Mouse (Mus musculus) ovary, postnatal 36 days (tissue): ENCODE measurements around the gene Oas1d.
"Not testable (repeated sequence)": the region's sequence is repeated elsewhere in the genome, so short reads cannot be mapped to it uniquely, and the experiment has no call there.

Source experiments
- DNase-seq: peaks from one replicate; pipeline ENCODE4 v3.0.0; 2022; ENCODE audit warnings: low spot score, mixed read lengths

The Oas1d gene

GRCm38 (mm10) chr5:120914204-120914603 is at the start of gene Oas1d:
TSS of gene Oas1d (plus strand) at chr5:120914536.
- not testable (repeated sequence) for DNase-seq

DNA sequence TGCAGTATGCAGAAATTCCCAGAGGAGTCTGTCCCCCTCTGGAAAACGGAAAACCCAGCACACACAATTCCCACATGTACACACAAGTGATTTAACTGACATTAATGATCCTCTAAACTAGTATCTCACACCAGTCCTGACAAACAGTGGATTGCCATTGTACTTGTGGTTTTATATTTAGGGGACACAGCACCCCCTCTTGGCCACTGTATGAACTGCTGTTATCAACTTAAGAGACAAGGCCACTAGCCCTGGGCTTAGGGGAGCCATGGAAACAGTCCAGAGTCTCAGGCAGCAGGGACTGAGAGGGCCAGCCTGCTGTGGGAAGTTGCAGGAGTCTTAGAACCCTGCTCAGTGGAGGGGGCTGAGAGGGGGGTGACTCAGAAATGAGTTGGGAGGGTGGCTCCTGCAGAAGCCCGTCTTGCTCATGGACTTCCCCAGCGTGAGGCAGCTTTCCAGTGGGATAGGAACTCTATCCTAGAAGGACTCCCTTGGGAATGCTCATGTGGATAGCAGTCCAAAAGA is 48.9 kb upstream of the Oas1d start:
- no peak for DNase-seq

- no peak for DNase-seq
These were observed 44.8 kb upstream of the Oas1d start for GRCm38 (mm10) chr5:120869436-120870015.

- DNase-seq: no peak
These were observed 44.3 kb upstream of the Oas1d start for GRCm38 (mm10) chr5:120870081-120870480.

GRCm38 (mm10) chr5:120870782-120871181 is 43.6 kb upstream of the Oas1d start:
- no peak for DNase-seq

DNA sequence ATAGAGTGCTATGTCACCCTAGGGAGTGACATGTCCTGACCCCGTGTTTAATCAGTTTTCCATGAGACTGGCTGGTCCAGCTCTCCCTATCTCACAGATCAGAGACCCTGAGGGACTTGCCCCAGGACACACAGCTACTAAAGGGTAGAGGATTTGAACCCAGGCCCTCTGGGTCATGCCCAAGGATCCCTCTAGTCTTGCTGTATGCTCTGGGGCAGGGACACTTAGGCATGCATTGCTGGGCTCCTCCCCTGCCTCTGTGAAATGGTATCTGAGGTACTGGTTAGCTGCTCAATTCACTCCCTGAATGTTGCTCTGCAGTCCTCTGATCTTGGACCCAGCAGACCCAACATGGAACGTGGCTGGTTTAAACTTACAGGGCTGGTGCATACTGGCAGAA is 42.9 kb upstream of the Oas1d start:
- DNase-seq: no peak

GRCm38 (mm10) chr5:120876839-120877238 is 37.5 kb upstream of the Oas1d start:
- not testable (repeated sequence) for DNase-seq

GRCm38 (mm10) chr5:120877407-120877806 is 36.9 kb upstream of the Oas1d start:
- not testable (repeated sequence) for DNase-seq

DNA sequence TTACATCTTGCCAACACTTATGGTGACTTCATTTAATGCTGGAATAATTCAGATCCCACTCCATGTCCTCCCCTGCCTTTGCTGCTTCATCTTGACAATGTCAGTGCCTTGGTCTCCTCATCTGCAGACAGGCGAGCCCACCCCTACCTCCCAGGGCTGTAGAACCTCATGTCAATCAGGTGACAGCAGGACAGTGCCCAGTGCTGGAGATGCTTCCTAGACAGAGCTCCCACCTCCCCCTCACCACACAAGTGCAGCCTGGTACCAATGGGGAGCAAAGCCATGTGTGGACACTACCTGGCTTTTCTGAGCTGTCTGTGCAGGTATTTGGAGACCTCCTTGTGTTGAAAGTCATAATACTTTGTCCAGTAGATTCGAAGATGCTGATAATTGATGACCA is 35.5 kb upstream of the Oas1d start:
- not testable (repeated sequence) for DNase-seq

DNA sequence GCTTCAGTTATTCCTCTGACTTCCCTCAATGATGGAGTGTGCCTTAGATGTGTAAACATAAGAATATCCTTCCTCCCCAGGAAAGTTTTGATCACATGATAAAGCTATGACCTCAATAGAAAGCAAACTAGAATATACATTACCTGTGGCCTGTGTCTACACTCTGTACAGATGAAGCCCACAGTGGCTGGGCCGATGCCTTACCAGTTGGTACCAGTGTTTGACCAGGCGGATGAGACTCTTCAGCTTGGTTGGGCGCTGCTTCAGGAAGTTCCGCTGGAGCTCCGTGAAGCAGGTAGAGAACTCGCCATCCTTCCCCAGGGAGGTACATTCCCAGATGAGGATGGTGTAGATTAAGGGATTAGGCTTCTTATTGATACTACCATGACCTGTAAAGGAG is 32.7 kb upstream of the Oas1d start:
- not testable (repeated sequence) for DNase-seq

DNA sequence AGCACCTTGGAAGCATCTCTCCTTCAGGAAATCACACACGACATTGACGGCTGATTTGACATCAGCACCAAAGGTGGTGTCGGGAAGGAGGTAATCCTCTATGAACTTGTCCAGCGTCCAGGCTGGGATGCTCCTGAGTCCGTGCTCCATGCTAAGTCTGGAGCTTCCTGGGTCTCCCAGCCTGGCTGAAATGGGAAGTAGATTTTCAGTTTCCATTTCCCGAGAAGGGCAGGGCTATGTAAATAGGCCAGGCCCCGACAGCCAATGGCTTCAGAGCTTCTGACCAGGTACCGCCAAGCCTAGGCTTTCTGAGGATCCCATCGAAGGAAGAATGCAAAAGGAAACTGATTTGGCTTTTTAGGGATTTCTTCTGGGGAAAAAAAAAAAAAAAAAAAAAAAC is 26.9 kb upstream of the Oas1d start, which contains the start of gene Oas1g:
Gene Oas1g, minus strand, starts transcription at position 201 of the 400 bp plus-strand sequence.
- DNase-seq: not testable (repeated sequence)

- no peak for DNase-seq
These were observed 26.5 kb upstream of the Oas1d start for GRCm38 (mm10) chr5:120887831-120888230.

- DNase-seq: not testable (repeated sequence)
These were observed 26.0 kb upstream of the Oas1d start for GRCm38 (mm10) chr5:120888294-120888815.

- DNase-seq: no peak
These were observed 24.3 kb upstream of the Oas1d start for GRCm38 (mm10) chr5:120890026-120890425.

DNA sequence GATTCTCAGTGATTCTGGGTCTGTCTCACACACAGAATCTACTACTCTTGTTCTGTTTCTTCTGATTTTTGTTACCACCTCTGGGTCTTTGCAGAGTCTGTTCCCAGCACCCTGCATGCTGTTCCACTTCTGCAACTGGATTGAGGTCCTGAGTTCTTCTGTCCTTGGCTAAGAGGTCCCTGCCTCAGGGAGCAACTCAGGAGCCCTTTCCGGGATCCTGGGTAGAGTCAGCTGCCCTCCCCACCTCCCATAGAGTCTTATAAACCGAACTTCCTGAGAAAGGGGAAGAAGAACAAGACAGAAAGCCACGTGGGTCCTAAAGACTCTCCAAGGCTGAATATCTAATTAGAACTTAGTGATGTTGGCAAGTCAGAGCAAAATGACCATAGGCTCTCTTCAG is 23.3 kb upstream of the Oas1d start:
- no peak for DNase-seq

- not testable (repeated sequence) for DNase-seq
These were observed 22.6 kb upstream of the Oas1d start for GRCm38 (mm10) chr5:120891566-120892242.

GRCm38 (mm10) chr5:120892243-120892660 is 22.1 kb upstream of the Oas1d start:
- no peak for DNase-seq

DNA sequence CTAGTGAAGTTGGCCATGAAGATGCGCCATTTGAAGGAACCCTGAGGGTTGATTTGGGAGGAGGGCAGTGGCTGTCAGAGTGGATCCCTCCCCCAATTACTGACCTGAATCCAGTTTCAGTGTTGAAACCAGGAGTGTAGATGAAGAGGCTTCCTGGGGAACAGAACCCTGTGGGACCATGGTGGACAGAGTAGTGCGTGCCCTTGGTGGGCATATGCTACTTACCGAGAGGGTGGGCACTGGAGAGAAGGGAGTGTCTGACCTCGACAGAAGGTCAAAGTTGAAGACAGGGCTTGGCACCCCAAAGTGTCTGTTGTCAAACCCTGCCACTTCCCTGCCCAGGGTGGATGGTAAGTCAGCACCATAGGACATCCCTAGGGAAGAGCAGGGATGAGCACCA is 20.5 kb upstream of the Oas1d start:
- not testable (repeated sequence) for DNase-seq

GRCm38 (mm10) chr5:120894692-120895091 is 19.6 kb upstream of the Oas1d start:
- DNase-seq: not testable (repeated sequence)

DNA sequence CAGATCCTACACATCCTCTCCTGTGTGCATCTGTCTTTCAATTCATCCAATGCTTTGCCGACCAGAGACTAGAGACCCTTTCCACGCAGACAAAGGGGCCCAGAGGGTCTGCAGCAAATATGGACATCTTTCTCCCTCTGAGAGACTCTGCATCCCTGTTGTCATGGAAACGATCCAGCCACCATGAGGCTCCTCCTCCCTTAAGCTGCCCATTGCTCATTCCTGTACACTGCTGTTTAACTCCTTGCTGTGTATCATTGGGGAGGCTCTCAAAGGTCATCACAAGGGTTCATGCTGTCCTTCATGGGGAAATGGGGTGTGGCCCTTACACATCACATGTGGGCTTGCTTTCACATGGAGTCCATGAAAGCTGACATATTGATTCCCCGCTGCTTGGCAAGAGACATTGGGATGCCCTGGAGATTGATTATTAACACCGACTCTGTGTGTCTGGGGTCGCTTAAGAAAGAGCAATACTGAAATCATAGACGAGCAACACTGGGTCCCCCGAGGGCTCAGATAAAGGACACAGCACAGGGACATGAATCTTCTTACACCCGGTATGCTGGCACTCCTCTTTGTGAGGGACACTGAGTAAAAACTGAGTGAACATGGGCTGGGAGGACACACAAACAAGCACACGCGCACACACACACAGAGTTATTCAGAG is 19.0 kb upstream of the Oas1d start:
- no peak for DNase-seq

DNA sequence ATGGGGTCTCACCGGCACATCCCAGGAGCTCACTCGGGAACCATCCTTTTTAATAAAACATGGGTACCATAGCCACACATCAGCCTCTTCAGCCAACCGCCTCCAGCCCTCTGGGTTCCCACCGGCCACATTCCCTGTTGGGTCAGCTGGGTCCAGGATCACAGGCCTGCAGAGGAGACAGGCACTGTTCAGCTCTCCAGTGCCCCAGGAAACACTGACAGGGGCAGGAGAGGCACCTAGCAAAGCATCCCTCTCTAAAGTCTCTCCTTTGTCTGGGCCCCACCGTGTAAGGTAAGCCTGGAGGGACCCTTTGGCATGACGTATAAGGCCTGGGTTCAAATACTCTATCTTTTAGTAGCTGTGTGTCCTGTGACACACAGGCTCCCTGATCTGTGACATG is 16.0 kb upstream of the Oas1d start:
- no peak for DNase-seq

- no peak for DNase-seq
These were observed 15.6 kb upstream of the Oas1d start for GRCm38 (mm10) chr5:120898726-120899125.

GRCm38 (mm10) chr5:120900666-120901065 is 13.7 kb upstream of the Oas1d start:
- no peak for DNase-seq
